Mouse (Mus musculus) neutrophil, adult 83 days (primary cell): ENCODE data around the gene Dbx1. TPM values are rescaled to one million over a fixed set of nuclear protein-coding genes. Genes with fewer than 3 reads are reported as not detected.

Experiments
- total RNA-seq, 2 experiments: library from RNA; stranded (reverse); gene quantifications; one replicate each; pipeline ENCODE4 v1.2.4; 2023

Gene Dbx1
- total RNA-seq: not detected

DNA sequence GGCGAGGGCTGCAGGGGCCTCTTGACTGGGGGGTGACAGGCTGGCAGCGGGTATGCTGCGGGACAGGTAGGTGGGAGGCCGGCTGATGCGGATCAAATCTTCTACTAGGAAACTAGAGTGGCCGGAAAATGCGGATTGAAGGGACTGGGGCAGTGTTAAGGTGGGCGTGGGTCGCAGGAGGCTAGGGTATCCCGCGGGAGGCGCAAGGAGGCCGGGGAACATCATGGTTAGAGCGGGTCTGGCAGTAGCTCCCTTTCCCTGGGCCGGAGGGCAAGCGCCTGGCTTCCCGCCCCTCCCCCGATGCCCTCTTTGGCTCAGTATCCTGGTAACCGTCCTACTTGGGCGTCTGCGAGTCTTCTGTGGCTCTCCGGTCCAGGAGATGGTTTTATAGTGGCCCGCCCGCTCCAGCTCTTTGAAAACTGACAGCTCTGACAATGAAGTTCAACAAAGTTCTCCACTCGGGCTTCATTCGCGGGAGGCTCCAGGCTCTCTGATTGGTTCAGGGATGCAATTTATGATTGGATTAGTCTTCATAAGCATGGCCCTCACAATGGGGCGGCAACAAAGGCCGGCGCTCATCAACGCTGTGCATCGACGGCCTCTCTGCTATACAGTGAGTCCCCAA lies at the start of gene Dbx1:
Gene Dbx1, minus strand, starts transcription at position 359 of the 625 bp plus-strand sequence.

Other genes starting within 250 kb of the Dbx1 start
- gene Htatip2, start 122.3 kb upstream of the Dbx1 start, total RNA-seq: 10 to 100 TPM; 27.0 to 28.4 TPM
- gene Prmt3, start 141.5 kb upstream of the Dbx1 start, total RNA-seq: 10 to 100 TPM; 20.5 to 24.1 TPM